Mouse (Mus musculus): ENCODE data around the gene Ttll9. TPM values are rescaled to one million over a fixed set of nuclear protein-coding genes. Genes with fewer than 3 reads are reported as not detected.

The Ttll9 gene
- polyA plus RNA-seq, 2 experiments: 0.14 to 0.47 TPM

DNA sequence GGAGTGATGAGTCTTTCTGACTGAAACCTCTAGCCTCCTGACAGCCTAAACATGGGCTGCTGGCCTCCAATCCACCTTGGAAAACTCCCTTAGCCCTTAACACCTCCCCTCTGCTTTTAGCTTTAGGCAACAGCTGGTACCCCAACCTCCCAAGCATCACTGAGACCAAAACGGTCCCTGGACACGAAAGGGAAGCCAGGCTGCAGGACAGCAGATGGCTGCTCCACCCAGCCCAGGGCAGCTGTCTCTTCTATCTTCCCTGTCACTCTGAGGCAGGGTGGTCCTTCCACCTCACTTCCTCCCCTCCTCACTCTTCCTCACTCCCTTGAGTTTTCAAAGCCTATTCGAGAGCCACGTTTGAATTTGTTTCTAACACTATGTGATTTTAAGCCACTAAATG, 68.1 kb downstream of the Ttll9 start:
- Histone ChIP-seq H3K27me3 (ENCODE audit: control insufficient read depth, insufficient read depth, low read length) (peaks cover 49% of the 10 kb centered on the region), H3K4me3 (replicated peaks; ENCODE audit: low read length) (no peak overlapping the region), H3K9me3 (ENCODE audit: control insufficient read depth, low read length) (no peaks in the 10 kb centered on the region), H3K9ac (ENCODE audit: low read depth, low read length, severe bottlenecking) (no peak overlapping the region), H3K4me1 (ENCODE audit: control insufficient read depth, insufficient read depth, low read length) (peaks cover 6% of the 10 kb centered on the region; the same call in 1 of the 2 replicates), H3K36me3 (ENCODE audit: control insufficient read depth, insufficient read depth, low read length) (no peaks in the 10 kb centered on the region), H3K27ac (replicated peaks; ENCODE audit: low read depth, low read length) (no peak overlapping the region), H3K4me2 (replicated peaks; ENCODE audit: low read depth, low read length, severe bottlenecking) (no peak overlapping the region)
- DNase-seq (ENCODE audit: low spot score): no peak
- ATAC-seq (ENCODE audit: low FRiP score, low read depth): no peak
- WGBS: 16% methylated on average over 4 of the region's 4 CpGs
- TF ChIP-seq POLR2A (IDR thresholded peaks at IDR 0.05; ENCODE audit: borderline replicate concordance, extremely low read depth, insufficient read depth, insufficient read length): no peak

DNA sequence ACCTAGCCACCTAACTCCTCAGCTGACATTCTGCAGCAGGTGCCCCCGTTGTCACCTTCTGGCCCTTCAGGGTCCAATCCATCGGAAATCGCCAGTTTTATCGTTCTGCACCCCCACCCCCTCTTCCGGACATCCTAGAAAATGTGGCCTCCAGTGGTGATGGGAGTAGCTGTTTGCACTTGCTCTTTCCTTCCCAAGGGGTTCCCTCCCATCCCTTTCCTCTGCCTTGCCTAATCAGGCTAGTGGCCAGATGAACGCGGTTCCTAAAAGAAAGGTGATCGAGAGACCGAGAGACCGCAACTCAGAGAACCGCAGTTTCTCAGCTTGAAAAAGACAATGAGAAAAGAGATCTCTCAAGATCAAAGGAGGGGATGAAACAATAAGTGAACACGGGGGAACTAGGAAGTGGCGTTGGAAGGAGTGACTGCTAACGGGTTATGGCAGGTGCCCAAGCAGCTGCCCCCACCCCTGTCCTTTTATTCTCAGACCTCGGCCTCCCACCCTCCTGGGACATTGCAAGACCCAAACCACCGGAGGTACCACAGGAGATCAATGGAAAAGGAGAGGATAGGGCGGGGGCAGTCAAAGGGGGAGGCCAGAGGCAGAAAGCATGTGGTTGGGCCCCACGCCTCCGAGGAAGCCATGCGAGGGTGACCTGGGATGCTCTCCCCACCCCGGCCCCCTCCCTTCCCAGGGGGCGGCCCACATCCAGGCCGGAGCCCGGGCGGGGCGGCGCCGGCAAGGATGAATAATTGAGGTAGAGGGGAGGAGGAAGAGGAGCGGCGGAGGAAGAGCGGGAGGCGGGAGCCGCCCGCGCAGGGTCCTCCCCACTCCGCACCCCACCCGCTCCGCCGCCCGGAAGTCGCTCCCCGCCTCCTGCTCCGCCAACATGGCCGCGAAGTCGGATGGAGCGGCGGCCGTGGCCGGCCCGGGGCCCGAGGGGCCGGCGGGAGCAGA, 69.1 kb downstream of the Ttll9 start, which contains the start of gene Xkr7:
Xkr7 (plus strand) TSS at position 727 of the 957 bp plus-strand sequence.
- TF ChIP-seq POLR2A (IDR thresholded peaks at IDR 0.05; ENCODE audit: borderline replicate concordance, extremely low read depth, insufficient read depth, insufficient read length): no peak
- no peak for DNase-seq (ENCODE audit: low spot score)
- Histone ChIP-seq H3K4me1 (ENCODE audit: control insufficient read depth, insufficient read depth, low read length) (peaks cover 6% of the 10 kb centered on the region; the same call in 1 of the 2 replicates), H3K27me3 (ENCODE audit: control insufficient read depth, insufficient read depth, low read length) (peaks cover 49% of the 10 kb centered on the region), H3K4me2 (replicated peaks; ENCODE audit: low read depth, low read length, severe bottlenecking) (peak within 1 kb of the TSS; percentile 79), H3K4me3 (replicated peaks; ENCODE audit: low read length) (peak within 1 kb of the TSS; percentile 39), H3K9me3 (ENCODE audit: control insufficient read depth, low read length) (no peaks in the 10 kb centered on the region), H3K27ac (replicated peaks; ENCODE audit: low read depth, low read length) (no peak within 1 kb of the TSS), H3K36me3 (ENCODE audit: control insufficient read depth, insufficient read depth, low read length) (no peaks in the 10 kb centered on the region), H3K9ac (ENCODE audit: low read depth, low read length, severe bottlenecking) (no peak within 1 kb of the TSS)
- 3% methylated on average over 25 of the region's 54 CpGs for WGBS
- no peak for ATAC-seq (ENCODE audit: low FRiP score, low read depth)

DNA sequence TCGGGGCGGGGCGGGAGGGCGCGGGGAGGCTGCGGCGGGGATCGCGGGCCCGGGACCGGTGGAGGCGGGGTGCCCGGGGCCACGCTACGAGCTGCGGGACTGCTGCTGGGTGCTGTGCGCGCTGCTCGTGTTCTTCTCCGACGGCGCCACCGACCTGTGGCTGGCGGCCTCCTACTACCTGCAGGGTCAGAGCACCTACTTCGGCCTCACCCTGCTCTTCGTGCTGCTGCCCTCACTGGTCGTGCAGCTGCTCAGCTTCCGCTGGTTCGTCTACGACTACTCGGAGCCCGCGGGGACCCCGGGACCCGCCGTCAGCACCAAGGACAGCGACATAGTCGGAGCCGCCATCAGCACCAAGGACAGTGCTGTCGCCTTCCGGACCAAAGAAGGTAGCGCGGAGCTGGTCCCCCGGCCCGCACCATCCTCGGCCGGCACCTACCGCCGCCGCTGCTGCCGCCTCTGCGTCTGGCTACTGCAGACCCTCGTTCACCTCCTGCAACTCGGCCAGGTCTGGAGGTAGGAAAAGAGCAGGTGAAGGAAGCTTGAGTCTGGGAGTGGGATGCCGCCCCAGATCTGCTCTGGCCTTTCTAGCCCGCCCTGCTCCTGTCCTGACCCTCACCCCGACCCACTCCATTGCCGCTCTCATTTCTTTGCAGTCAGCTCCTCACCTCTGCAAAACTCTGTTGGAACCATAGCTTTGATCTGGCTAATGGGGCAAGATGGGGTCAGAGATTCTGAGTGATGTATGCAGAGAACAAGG, 70.0 kb downstream of the Ttll9 start:
- no peak overlapping the region for H3K27ac ChIP-seq (replicated peaks; ENCODE audit: low read depth, low read length)
- no peaks in the 10 kb centered on the region for H3K9me3 ChIP-seq (ENCODE audit: control insufficient read depth, low read length)
- H3K4me3 ChIP-seq (replicated peaks; ENCODE audit: low read length): peak overlapping the region; percentile 39
- H3K9ac ChIP-seq (ENCODE audit: low read depth, low read length, severe bottlenecking): no peak overlapping the region
- peak; percentile 74 for DNase-seq (ENCODE audit: low spot score)
- WGBS: 2% methylated on average over 35 of the region's 58 CpGs
- peaks cover 49% of the 10 kb centered on the region for H3K27me3 ChIP-seq (ENCODE audit: control insufficient read depth, insufficient read depth, low read length)
- H3K4me1 ChIP-seq (ENCODE audit: control insufficient read depth, insufficient read depth, low read length): peaks cover 6% of the 10 kb centered on the region; the same call in 1 of the 2 replicates
- peak; percentile 60; the same call in 1 of the 2 replicates for ATAC-seq (ENCODE audit: low FRiP score, low read depth)
- H3K36me3 ChIP-seq (ENCODE audit: control insufficient read depth, insufficient read depth, low read length): no peaks in the 10 kb centered on the region
- peak overlapping the region; percentile 79 for H3K4me2 ChIP-seq (replicated peaks; ENCODE audit: low read depth, low read length, severe bottlenecking)
- no peak for TF ChIP-seq POLR2A (IDR thresholded peaks at IDR 0.05; ENCODE audit: borderline replicate concordance, extremely low read depth, insufficient read depth, insufficient read length)

DNA sequence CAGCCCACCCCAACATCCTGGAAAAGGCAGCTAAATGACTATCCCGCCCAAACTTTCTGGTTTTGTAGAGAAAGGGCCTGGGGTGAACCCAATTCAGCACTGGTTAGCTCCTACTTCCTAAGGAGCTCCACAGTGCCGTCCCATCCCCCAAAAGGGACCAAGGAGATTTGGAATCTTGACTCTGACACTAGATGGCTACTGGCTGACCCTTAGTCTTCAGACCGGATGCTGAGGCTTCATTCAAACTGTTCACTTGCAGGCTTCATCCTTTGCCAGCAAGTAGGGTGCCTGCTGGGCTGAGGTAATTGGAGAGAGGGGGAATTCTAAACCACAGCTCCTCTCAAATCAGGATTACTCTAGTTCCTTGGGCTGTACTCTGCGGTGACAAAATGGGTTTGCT, 70.7 kb downstream of the Ttll9 start:
- Histone ChIP-seq H3K4me3 (replicated peaks; ENCODE audit: low read length) (no peak overlapping the region), H3K9me3 (ENCODE audit: control insufficient read depth, low read length) (no peaks in the 10 kb centered on the region)
- DNase-seq (ENCODE audit: low spot score): no peak

More for the DNA sequence above, 70.7 kb downstream of the Ttll9 start:
- WGBS: 11% methylated on average over 4 of the region's 4 CpGs
- ATAC-seq (ENCODE audit: low FRiP score, low read depth): no peak
- Histone ChIP-seq H3K9ac (ENCODE audit: low read depth, low read length, severe bottlenecking) (no peak overlapping the region), H3K27me3 (ENCODE audit: control insufficient read depth, insufficient read depth, low read length) (peaks cover 49% of the 10 kb centered on the region), H3K4me2 (replicated peaks; ENCODE audit: low read depth, low read length, severe bottlenecking) (no peak overlapping the region), H3K4me1 (ENCODE audit: control insufficient read depth, insufficient read depth, low read length) (peaks cover 6% of the 10 kb centered on the region; the same call in 1 of the 2 replicates), H3K27ac (replicated peaks; ENCODE audit: low read depth, low read length) (no peak overlapping the region), H3K36me3 (ENCODE audit: control insufficient read depth, insufficient read depth, low read length) (no peaks in the 10 kb centered on the region)
- no peak for TF ChIP-seq POLR2A (IDR thresholded peaks at IDR 0.05; ENCODE audit: borderline replicate concordance, extremely low read depth, insufficient read depth, insufficient read length)
